Mouse (Mus musculus) neural tube, embryonic 12.5 days (tissue): ENCODE measurements at regions not wholly inside any gene's neighbourhood (a gene's known extent, or its start where the extent isn't known, plus 50 kb on each side); places are given as distances from the start of the nearest gene placed in this dataset.

Experiments
- ATAC-seq: fragments of 200-750 bp; cut with Nextera tagmentation; 2 replicates; pipeline ENCODE4 v1.8.0; 2017; ENCODE audit warnings: low read depth, mild to moderate bottlenecking, moderate TSS enrichment, moderate library complexity; ENCODE audit not compliant: low FRiP score
- H3K27ac ChIP-seq: fragments of 300-500 bp; sonication (generic); 2 replicates; pipeline ENCODE4 v1.5.1; 2016
- H3K27me3 ChIP-seq: fragments of 300-500 bp; sonication (generic); replicated peaks from 2 replicates; pipeline ENCODE4 v1.6.1; 2016; ENCODE audit warnings: mild to moderate bottlenecking
- H3K36me3 ChIP-seq: fragments of 300-500 bp; sonication (generic); 2 replicates; pipeline ENCODE4 v1.6.1; 2016; ENCODE audit warnings: mild to moderate bottlenecking
- H3K4me1 ChIP-seq: fragments of 300-500 bp; sonication (generic); 2 replicates; pipeline ENCODE4 v1.6.1; 2016
- H3K4me2 ChIP-seq: fragments of 300-500 bp; sonication (generic); replicated peaks from 2 replicates; pipeline ENCODE4 v1.6.1; 2016; ENCODE audit warnings: mild to moderate bottlenecking
- H3K4me3 ChIP-seq: fragments of 300-500 bp; sonication (generic); 2 replicates; pipeline ENCODE4 v1.5.1; 2016
- H3K9ac ChIP-seq: fragments of 300-500 bp; sonication (generic); 2 replicates; pipeline ENCODE4 v1.6.1; 2016; ENCODE audit warnings: mild to moderate bottlenecking
- H3K9me3 ChIP-seq: fragments of 300-500 bp; sonication (generic); 2 replicates; pipeline ENCODE4 v1.6.1; 2016; ENCODE audit warnings: mild to moderate bottlenecking
- whole genome bisulfite sequencing: fragments of 180-500 bp; shearing (Covaris S2); methylation state at CpG from one replicate; pipeline ENCODE4 v1.1.7; 2016; 5-methylcytosine and 5-hydroxymethylcytosine counted together

DNA sequence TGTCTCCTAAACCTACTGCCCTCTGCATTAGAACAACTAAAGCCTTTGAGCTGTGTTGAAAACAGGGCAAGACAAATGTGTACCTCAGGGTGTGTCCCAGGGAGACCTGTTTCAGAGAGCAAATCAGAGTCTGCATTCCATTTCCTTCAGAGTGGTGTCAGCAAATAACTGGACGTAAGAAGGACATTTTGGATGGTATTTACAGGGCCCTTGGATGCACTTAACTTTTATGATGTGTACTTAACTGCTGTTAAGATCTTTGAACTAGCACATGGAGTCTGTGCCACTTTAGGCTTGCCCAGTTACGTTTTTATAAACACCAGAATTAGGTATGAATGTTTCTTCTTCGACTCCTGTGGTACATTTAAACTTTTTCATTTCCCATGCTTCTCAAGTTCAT lies 123.0 kb upstream of the Mmadhc start:
- ATAC-seq = no peak

DNA sequence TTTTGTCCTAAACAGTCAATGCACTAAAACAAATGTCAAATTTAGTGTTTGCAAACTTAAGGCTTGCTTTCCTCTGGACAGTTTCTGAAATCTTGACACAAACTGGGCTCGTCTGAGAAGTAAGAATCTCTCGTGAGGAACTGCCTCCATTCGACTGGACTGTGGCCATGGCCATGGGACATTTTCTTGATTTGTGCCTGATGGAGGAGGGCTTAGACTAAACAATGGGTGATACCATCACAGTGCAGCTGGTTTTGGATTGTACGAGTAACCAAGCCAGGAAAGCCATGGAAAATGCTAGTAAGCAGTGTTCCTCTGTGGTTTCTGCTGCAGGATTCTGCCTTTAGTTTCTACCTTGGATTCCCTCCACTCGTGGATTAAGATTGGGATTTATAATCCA lies 121.0 kb upstream of the Mmadhc start:
- H3K27me3 ChIP-seq = no peaks in the 10 kb centered on the region
- no peak overlapping the region for H3K27ac ChIP-seq
- H3K4me3 ChIP-seq = no peak overlapping the region
- ATAC-seq = no peak
- no peaks in the 10 kb centered on the region for H3K9me3 ChIP-seq
- H3K9ac ChIP-seq = no peak overlapping the region
- H3K36me3 ChIP-seq = no peaks in the 10 kb centered on the region
- H3K4me2 ChIP-seq = no peak overlapping the region
- 90% methylated on average over 5 of the region's 5 CpGs for WGBS
- H3K4me1 ChIP-seq = no peaks in the 10 kb centered on the region

More for the DNA sequence above, 123.0 kb upstream of the Mmadhc start:
- Histone ChIP-seq H3K4me3 (no peak overlapping the region), H3K9me3 (no peaks in the 10 kb centered on the region), H3K4me1 (no peaks in the 10 kb centered on the region), H3K36me3 (no peaks in the 10 kb centered on the region), H3K27ac (no peak overlapping the region), H3K27me3 (no peaks in the 10 kb centered on the region), H3K4me2 (no peak overlapping the region), H3K9ac (no peak overlapping the region)
- WGBS = 51% methylated on average over 3 of the region's 3 CpGs

DNA sequence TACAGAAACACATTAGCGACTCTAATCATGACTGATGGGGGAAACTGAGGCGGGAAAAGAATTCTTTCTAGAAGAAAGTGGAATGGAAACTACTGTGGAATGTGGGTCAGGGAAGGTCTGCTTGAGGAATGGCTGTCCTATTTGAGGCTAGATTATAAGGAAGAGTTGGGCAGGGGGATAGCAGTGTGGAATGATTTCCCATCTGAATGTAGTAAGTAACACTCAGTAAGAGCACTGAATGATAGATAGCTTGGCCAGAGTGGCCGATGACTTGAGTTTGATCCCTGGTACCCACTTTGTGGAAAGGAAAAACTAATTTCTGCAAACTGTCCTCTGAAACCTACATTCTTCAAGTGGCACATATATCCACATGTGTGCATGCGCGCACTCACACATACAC lies 120.5 kb upstream of the Mmadhc start:
- no peaks in the 10 kb centered on the region for H3K36me3 ChIP-seq
- WGBS = 99% methylated on average over 5 of the region's 5 CpGs
- no peak overlapping the region for H3K9ac ChIP-seq
- H3K27ac ChIP-seq = no peak overlapping the region
- no peaks in the 10 kb centered on the region for H3K27me3 ChIP-seq
- H3K9me3 ChIP-seq = no peaks in the 10 kb centered on the region
- H3K4me3 ChIP-seq = no peak overlapping the region
- ATAC-seq = no peak
- no peak overlapping the region for H3K4me2 ChIP-seq
- H3K4me1 ChIP-seq = no peaks in the 10 kb centered on the region

DNA sequence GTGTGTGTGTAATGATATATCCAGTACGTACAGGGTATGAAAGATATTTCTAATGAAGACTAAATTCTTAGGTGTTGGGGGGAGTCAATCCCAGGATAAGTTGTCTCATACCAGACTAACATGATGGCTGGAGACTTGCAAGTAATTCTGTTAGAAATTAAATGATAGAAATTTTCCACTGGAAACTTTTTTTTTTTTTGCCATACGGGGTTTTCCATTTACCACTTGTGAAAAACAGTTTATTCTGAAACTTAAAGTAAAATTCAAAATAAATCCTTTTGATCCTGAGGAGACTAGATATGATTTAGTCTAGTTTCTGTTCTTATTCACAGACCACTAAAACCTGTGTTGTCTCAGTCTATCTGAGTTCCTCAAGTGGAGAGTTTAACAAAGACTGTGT lies 119.5 kb upstream of the Mmadhc start:
- Histone ChIP-seq H3K4me2 (no peak overlapping the region), H3K4me3 (no peak overlapping the region), H3K9me3 (no peaks in the 10 kb centered on the region), H3K27me3 (no peaks in the 10 kb centered on the region), H3K9ac (no peak overlapping the region), H3K27ac (no peak overlapping the region), H3K4me1 (no peaks in the 10 kb centered on the region), H3K36me3 (no peaks in the 10 kb centered on the region)
- 97% methylated on average over 2 of the region's 2 CpGs for whole genome bisulfite sequencing
- ATAC-seq = no peak

GRCm38 (mm10) chr2:50405932-50406331 lies 109.3 kb upstream of the Mmadhc start:
- no peak overlapping the region for H3K4me3 ChIP-seq
- no peak for ATAC-seq
- H3K4me1 ChIP-seq = no peaks in the 10 kb centered on the region
- H3K4me2 ChIP-seq = no peak overlapping the region
- H3K9ac ChIP-seq = no peak overlapping the region
- H3K27ac ChIP-seq = no peak overlapping the region
- H3K36me3 ChIP-seq = no peaks in the 10 kb centered on the region
- H3K9me3 ChIP-seq = no peaks in the 10 kb centered on the region
- H3K27me3 ChIP-seq = no peaks in the 10 kb centered on the region
- 78% methylated on average over 4 of the region's 4 CpGs for WGBS

GRCm38 (mm10) chr2:50403106-50403505 lies 106.5 kb upstream of the Mmadhc start:
- Histone ChIP-seq H3K27ac (no peak overlapping the region), H3K4me2 (no peak overlapping the region), H3K4me3 (no peak overlapping the region), H3K27me3 (no peaks in the 10 kb centered on the region), H3K9ac (no peak overlapping the region), H3K36me3 (no peaks in the 10 kb centered on the region), H3K9me3 (no peaks in the 10 kb centered on the region), H3K4me1 (no peaks in the 10 kb centered on the region)
- ATAC-seq = no peak
- 90% methylated on average over 6 of the region's 6 CpGs for WGBS

DNA sequence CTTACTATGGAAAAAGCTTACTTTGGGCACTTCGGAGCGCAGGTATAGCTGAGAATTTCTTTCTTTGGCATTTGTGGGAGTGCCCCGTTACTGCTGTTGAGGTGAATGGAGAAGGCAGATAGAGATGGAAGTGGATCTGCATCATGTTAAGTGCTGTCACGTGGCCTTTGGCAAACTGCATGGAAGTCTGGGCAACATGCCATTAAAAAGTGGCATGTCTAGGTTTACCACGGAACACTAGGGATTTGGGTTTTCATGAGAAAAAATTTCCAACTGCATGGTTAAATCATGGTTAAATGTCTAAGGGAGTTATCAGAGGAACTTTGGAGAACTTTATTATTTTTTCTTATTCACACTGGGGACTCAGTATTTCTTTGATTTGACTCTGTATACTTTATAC lies 102.0 kb upstream of the Mmadhc start:
- WGBS = 89% methylated on average over 5 of the region's 5 CpGs
- no peak for ATAC-seq
- H3K4me3 ChIP-seq = no peak overlapping the region
- H3K4me1 ChIP-seq = 0 out of 2 replicates have a peak, but pooled peaks cover 5% of the 10 kb centered on the region
- H3K36me3 ChIP-seq = no peaks in the 10 kb centered on the region
- H3K4me2 ChIP-seq = no peak overlapping the region
- no peaks in the 10 kb centered on the region for H3K9me3 ChIP-seq
- no peak overlapping the region for H3K27ac ChIP-seq
- H3K9ac ChIP-seq = no peak overlapping the region
- H3K27me3 ChIP-seq = no peaks in the 10 kb centered on the region

DNA sequence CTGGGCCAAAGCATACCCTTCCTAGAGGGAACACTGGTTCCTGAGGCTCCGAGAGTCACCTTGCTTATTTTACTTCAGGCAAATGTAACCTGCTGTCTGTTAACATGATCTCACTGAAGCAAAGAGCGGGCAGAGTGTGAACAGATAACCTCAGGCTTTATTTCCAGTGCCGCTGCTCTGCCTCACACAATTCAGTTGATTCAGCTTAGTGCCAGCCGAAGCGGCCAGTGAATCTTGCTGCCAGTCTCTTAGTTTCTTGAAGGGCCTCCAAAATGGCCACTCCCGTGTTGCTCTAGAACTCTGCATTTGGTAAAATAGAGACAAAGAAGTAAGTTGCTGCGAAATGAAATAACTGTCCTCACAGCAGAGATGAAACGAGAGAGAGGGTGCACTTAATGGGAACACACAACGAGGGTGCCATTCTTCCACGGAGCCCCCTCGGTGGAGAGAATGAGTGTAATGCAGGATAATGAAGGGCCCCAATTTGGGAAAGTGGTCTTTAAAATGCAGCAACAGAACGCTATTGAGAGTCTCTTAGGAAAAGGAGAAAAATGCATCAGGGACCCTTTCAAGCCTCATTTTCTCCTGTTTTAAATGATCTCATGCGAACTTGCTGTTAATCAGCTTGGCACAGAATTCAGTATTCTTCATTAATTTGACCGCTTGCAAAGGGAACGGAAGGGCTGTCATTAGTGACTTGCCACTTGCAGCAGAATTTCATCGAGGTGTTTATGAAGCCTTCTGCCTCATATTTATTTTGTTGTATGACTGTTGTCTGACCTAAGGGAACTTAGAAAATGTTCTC lies 81.2 kb upstream of the Mmadhc start:
- Histone ChIP-seq H3K9ac (no peak overlapping the region), H3K9me3 (no peaks in the 10 kb centered on the region), H3K27me3 (no peaks in the 10 kb centered on the region), H3K36me3 (no peaks in the 10 kb centered on the region), H3K4me2 (no peak overlapping the region), H3K4me1 (no peaks in the 10 kb centered on the region), H3K4me3 (no peak overlapping the region), H3K27ac (no peak overlapping the region)
- ATAC-seq = no peak
- 74% methylated on average over 16 of the region's 16 CpGs for WGBS

DNA sequence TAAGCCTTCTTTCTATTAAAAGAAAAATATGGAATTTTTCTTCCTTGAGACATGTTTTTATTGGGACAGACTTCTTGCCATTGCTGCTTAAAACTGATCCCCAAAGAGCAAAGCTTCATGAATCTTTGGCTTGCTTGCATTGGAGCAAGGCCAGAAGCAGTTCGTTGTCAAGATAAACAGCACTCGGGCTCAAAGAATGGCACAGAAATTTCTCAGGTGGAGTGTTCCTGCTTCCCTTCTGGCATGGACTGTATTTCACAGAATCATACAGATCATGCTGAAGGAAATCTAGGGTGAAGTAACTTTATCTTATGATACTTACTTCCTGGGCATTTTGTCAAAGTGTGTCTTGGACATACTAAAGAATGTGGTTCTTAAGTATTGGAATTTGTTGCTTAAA lies 77.0 kb upstream of the Mmadhc start:
- H3K4me1 ChIP-seq = 0 out of 2 replicates have a peak, but pooled peaks cover 3% of the 10 kb centered on the region
- H3K9me3 ChIP-seq = no peaks in the 10 kb centered on the region
- no peaks in the 10 kb centered on the region for H3K27me3 ChIP-seq
- no peak for ATAC-seq
- no peak overlapping the region for H3K27ac ChIP-seq
- no peak overlapping the region for H3K4me2 ChIP-seq
- no peaks in the 10 kb centered on the region for H3K36me3 ChIP-seq
- H3K4me3 ChIP-seq = no peak overlapping the region
- H3K9ac ChIP-seq = no peak overlapping the region
- WGBS = 61% methylated on average over 2 of the region's 2 CpGs

DNA sequence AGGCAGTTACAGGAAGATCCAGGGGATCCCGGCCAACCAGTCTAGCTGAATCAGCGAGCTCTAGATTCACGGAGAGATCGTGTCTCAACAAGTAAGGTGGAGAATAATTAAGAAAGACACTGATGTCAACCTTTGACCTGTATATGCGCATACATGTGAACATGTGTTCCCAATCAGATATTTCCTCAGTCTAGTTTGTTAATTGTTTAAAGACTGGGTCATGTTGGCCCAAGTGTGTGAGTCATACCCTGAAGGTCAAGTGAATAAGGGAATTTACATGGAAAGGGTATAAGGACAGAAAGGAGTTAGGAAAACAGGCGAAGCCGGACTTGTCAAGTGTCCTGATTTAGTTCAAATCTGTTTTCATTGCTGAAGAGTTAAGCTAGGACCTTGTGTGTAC lies 76.4 kb upstream of the Mmadhc start:
- no peak overlapping the region for H3K9ac ChIP-seq
- no peak overlapping the region for H3K4me3 ChIP-seq
- H3K27me3 ChIP-seq = no peaks in the 10 kb centered on the region
- H3K27ac ChIP-seq = no peak overlapping the region
- no peaks in the 10 kb centered on the region for H3K9me3 ChIP-seq
- WGBS = 94% methylated on average over 7 of the region's 7 CpGs
- no peaks in the 10 kb centered on the region for H3K36me3 ChIP-seq
- no peak overlapping the region for H3K4me2 ChIP-seq
- no peak for ATAC-seq
- 0 out of 2 replicates have a peak, but pooled peaks cover 6% of the 10 kb centered on the region for H3K4me1 ChIP-seq

GRCm38 (mm10) chr2:50368831-50369230 lies 72.2 kb upstream of the Mmadhc start:
- ATAC-seq = no peak
- H3K36me3 ChIP-seq = no peaks in the 10 kb centered on the region
- H3K4me2 ChIP-seq = no peak overlapping the region
- H3K27me3 ChIP-seq = no peaks in the 10 kb centered on the region
- no peaks in the 10 kb centered on the region for H3K9me3 ChIP-seq
- peaks cover 9% of the 10 kb centered on the region; the same call in 1 of the 2 replicates for H3K4me1 ChIP-seq
- no peak overlapping the region for H3K27ac ChIP-seq
- 50% methylated on average over 4 of the region's 4 CpGs for WGBS
- H3K4me3 ChIP-seq = no peak overlapping the region
- no peak overlapping the region for H3K9ac ChIP-seq

GRCm38 (mm10) chr2:50368351-50368750 lies 71.8 kb upstream of the Mmadhc start:
- no peak for ATAC-seq
- Histone ChIP-seq H3K36me3 (no peaks in the 10 kb centered on the region), H3K27ac (no peak overlapping the region), H3K4me2 (no peak overlapping the region), H3K27me3 (no peaks in the 10 kb centered on the region), H3K9ac (no peak overlapping the region), H3K9me3 (no peaks in the 10 kb centered on the region), H3K4me3 (no peak overlapping the region), H3K4me1 (peaks cover 9% of the 10 kb centered on the region; the same call in 1 of the 2 replicates)
- 65% methylated on average over 6 of the region's 6 CpGs for WGBS

DNA sequence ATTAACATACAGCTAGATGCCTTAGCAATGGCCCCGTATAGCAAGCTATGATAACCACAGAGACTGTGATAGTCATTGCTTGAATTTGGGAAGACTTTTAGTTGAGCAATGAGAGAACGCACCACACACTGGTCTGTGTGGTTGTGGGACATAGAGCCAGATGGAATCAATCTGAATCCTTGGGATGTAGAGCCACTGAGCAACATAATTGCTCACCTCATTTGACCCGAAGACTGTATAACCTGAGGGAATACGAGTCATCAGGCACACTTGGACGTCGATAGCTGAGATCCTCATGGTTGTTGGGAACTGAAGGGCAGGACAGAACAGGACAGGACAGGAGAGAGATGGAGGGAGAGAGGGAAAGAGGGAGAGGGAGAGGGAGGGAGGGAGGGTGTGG lies 68.6 kb upstream of the Mmadhc start:
- no peaks in the 10 kb centered on the region for H3K27me3 ChIP-seq
- WGBS = 89% methylated on average over 6 of the region's 6 CpGs
- H3K9me3 ChIP-seq = no peaks in the 10 kb centered on the region
- H3K4me2 ChIP-seq = no peak overlapping the region
- H3K9ac ChIP-seq = no peak overlapping the region
- peaks cover 9% of the 10 kb centered on the region; the same call in 1 of the 2 replicates for H3K4me1 ChIP-seq
- H3K27ac ChIP-seq = no peak overlapping the region
- no peaks in the 10 kb centered on the region for H3K36me3 ChIP-seq
- no peak for ATAC-seq
- H3K4me3 ChIP-seq = no peak overlapping the region
